Mouse (Mus musculus) heart, embryonic 13.5 days (tissue): Measurements from ENCODE around the gene Ivd. TPM values are rescaled to one million over a fixed set of nuclear protein-coding genes. Genes with fewer than 3 reads are reported as not detected.
A peak's percentile ranks its signal among the peaks of the same experiment; 100 is the strongest.

ENCODE experiments used
- ATAC-seq: fragments of 200-750 bp; cut with Nextera tagmentation; 2 replicates; pipeline ENCODE4 v1.8.0; 2017; ENCODE audit warnings: moderate TSS enrichment; ENCODE audit not compliant: insufficient number of reproducible peaks, low FRiP score, low TSS enrichment; ENCODE audit errors: extremely low read depth
- H3K27ac ChIP-seq: fragments of 300-500 bp; sonication (generic); replicated peaks from 2 replicates; pipeline ENCODE4 v1.5.1; 2015; ENCODE audit warnings: moderate library complexity, mild to moderate bottlenecking, inconsistent platforms
- H3K27me3 ChIP-seq: fragments of 300-500 bp; sonication (generic); replicated peaks from 2 replicates; pipeline ENCODE4 v1.6.1; 2015; ENCODE audit warnings: mild to moderate bottlenecking, inconsistent platforms
- H3K36me3 ChIP-seq: fragments of 300-500 bp; sonication (generic); 2 replicates; pipeline ENCODE4 v1.6.1; 2015; ENCODE audit warnings: mild to moderate bottlenecking, inconsistent platforms
- H3K4me1 ChIP-seq: fragments of 300-500 bp; sonication (generic); 2 replicates; pipeline ENCODE4 v1.6.1; 2015; ENCODE audit warnings: inconsistent platforms
- H3K4me2 ChIP-seq: fragments of 300-500 bp; sonication (generic); 2 replicates; pipeline ENCODE4 v1.6.1; 2015; ENCODE audit warnings: inconsistent platforms, mild to moderate bottlenecking, moderate library complexity
- H3K4me3 ChIP-seq: fragments of 300-500 bp; sonication (generic); 2 replicates; pipeline ENCODE4 v1.5.1; 2015; ENCODE audit warnings: moderate library complexity, mild to moderate bottlenecking, inconsistent platforms
- H3K9ac ChIP-seq: fragments of 300-500 bp; sonication (generic); 2 replicates; pipeline ENCODE4 v1.6.1; 2015; ENCODE audit warnings: inconsistent platforms, mild to moderate bottlenecking, moderate library complexity
- H3K9me3 ChIP-seq: fragments of 300-500 bp; sonication (generic); 2 replicates; pipeline ENCODE4 v1.6.1; 2016; ENCODE audit warnings: inconsistent platforms
- WGBS: fragments of 180-500 bp; shearing (Covaris S2); methylation state at CpG from one replicate; pipeline ENCODE4 v1.1.7; 2015; ENCODE audit warnings: mixed read lengths; 5-methylcytosine and 5-hydroxymethylcytosine counted together
- polyA plus RNA-seq: library from polyadenylated mRNA; unstranded; fragments of >200 nt; fragmentation: Nextera tagmentation; extraction: Ambion mirVana; gene quantifications from 2 replicates; pipeline ENCODE4 v1.2.1, GENCODE M21; 2015

The Ivd gene
- polyA plus RNA-seq, 1 experiment from 2014 or later, result 69.9 TPM

DNA sequence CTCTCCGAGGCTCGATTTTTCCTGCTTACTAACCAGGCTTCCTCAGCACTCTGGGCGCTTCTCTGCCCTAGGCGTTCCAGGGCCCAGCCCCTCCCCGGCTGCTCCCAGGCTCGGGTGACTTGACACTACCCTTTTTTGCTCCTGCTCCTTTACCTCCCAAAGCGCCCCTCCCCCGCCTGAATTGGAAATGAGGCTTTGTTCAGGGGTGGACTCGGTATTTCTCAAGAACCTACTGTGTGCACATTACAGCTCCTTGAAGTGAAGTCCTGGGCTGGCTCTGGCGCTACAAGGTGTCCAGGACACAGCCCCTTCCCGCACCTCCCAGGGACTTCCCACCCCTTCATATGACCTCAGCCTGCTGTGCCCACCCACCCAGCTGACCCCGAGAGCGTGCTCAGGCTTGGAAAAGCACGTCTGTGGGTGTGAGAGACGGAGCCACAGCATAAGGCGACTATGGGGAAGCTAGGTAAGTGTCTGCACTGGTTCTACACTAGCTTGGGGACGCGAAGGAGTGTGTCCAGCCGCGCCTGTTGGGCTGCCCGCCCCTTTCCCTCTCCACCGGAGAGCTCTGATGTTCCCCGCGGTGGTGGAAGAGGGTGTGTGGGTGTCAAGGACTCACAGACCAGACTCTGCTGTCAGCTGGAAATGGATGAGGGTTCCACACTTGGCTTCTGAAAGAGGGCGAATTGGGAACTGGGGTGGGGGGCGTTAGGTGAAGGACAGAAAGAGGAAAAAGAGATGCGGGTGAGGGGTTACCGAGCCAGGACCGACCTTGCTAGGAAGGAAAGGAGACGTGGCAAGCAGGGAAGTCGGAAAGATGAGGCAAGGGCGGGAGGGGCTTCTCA, 38.4 kb downstream of the Ivd start, which contains the start of gene Bahd1:
Gene Bahd1, plus strand, starts transcription at position 397 of the 845 bp plus-strand sequence.
- WGBS, result under 1% methylated on average over 32 of the region's 32 CpGs
- H3K4me2 ChIP-seq, result peak within 1 kb of the TSS; percentile 99
- peaks cover 63% of the 10 kb centered on the region for H3K27me3 ChIP-seq
- peak within 1 kb of the TSS; percentile 79 for H3K9ac ChIP-seq
- no peaks in the 10 kb centered on the region for H3K36me3 ChIP-seq
- ATAC-seq, result no peak
- peaks cover 60% of the 10 kb centered on the region for H3K4me1 ChIP-seq
- no peak within 1 kb of the TSS for H3K27ac ChIP-seq
- H3K4me3 ChIP-seq, result peak within 1 kb of the TSS; percentile 94
- no peaks in the 10 kb centered on the region for H3K9me3 ChIP-seq

DNA sequence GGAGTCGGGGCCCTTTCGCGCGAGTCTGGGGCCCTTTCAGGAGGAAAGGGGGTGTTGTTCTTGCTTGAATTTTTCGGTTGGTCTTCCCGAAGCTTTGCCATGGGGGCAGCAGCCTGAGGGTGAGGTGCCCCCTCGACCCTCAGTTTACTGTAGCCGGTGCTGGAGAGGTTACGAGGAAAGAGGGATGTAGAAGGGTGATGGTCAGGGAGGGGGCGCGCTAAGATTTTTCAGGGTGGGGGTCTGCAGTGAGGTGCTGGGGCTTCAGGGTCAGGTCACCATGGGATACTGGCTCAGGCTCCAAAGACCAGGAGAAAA, 39.0 kb downstream of the Ivd start:
- peaks cover 57% of the 10 kb centered on the region for H3K27me3 ChIP-seq
- peak overlapping the region; percentile 79 for H3K9ac ChIP-seq
- H3K27ac ChIP-seq, result no peak overlapping the region
- WGBS, result under 1% methylated on average over 11 of the region's 11 CpGs
- peaks cover 59% of the 10 kb centered on the region for H3K4me1 ChIP-seq
- H3K4me3 ChIP-seq, result peak overlapping the region; percentile 94
- peak overlapping the region; percentile 99 for H3K4me2 ChIP-seq
- no peak for ATAC-seq
- H3K36me3 ChIP-seq, result no peaks in the 10 kb centered on the region
- H3K9me3 ChIP-seq, result no peaks in the 10 kb centered on the region

DNA sequence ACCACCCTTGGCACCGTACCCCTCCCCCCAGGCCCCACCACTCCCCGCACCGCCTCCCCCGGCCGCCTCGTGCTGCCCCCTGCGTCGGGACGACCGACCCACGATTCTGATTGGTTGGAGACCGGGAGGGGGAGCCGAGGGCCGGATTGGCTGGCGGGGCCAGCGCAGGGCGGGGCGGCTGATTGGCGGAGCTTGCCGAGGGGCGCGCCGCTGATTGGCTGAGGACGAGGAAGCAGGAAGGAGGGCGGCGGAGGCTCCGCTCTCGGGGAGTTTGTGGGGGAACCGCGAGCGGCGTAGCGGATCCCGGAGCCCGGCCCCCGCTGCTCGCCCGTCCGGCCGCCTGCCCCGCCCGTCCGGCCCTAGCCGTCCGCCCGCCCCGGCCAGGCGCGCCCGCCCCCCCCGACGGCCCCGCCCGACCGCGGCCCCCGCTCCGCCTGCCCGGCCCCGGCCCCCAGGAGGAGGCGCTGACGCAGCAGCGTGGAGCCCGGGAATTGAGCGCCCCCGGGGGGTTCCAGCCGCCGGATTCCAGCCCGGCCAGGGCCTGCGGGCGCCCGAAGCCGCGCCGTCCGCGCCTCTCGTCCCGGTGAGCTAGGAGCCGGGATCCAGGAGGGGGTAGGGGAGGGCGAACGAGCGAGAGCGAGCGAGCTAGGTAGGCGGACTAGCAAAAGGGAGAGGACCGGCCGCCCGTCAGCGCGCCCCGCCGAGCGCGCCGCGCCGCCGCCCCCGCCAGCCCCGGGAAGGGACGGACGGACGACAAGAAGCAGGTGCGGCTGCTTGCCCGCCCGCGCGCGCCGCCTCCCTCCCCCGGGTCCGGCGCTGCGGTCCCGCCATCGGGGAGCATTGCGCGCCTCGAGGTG, 39.6 kb downstream of the Ivd start:
- Histone ChIP-seq H3K4me1 (peaks cover 53% of the 10 kb centered on the region), H3K36me3 (no peaks in the 10 kb centered on the region), H3K9me3 (no peaks in the 10 kb centered on the region), H3K27me3 (peaks cover 51% of the 10 kb centered on the region), H3K4me3 (peak overlapping the region; percentile 94), H3K9ac (peak overlapping the region; percentile 93), H3K27ac (peak overlapping the region; percentile 83), H3K4me2 (peak overlapping the region; percentile 99)
- ATAC-seq, result peak; percentile 86
- under 1% methylated on average over 66 of the region's 120 CpGs for WGBS

DNA sequence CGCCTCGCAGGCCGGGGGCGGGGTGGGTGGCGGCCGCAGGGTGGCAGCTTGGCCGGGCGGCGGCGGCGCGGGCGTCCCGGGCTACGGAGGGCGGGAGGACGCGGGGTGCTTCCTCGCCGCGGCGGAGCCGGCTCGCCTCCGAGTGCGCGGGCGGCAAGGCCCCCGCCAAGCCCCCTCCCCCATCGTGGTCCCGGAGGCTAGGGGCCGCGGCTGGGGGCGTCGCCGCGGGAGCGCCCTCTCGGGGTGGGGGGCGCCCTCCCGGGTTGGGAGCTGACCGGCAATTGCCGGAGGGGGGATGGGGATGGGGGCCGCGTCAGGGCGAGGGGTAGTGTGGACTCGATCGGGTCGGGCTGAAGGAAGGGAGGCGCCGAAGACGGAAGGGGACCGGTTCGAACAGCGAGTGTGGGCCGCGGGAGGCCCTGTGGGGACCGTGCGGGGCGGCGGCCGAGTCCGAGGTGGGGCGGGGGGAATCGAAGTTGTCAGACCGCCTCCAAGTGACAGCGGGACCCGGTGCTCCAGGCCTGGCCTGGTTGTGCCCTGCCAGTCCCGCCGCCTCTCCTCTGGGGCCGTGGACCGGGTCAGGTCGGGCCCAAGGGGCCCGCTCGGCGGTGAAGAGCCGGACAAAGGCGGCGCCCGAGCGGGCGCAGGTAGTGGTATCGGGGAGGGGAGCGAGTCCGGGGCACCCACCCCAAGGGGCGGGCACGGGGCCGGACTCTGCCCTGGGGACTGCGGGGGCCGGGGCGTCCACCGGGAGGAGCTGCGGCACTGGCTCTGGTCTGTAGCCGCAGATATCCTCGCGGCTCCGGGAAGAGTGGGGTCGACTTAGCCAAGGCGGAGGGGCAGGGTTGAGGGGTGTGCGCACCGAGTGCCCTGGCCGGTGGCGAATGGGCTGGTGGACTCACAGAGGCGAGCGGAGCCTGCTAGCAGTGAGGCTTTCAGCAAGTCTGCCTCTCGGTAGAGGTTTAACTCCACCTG, 40.6 kb downstream of the Ivd start:
- H3K4me1 ChIP-seq, result peaks cover 48% of the 10 kb centered on the region
- peak; percentile 8 for ATAC-seq
- H3K27ac ChIP-seq, result peak overlapping the region; percentile 83
- WGBS, result under 1% methylated on average over 95 of the region's 106 CpGs
- peak overlapping the region; percentile 94 for H3K4me3 ChIP-seq
- H3K4me2 ChIP-seq, result peak overlapping the region; percentile 99
- H3K9ac ChIP-seq, result peak overlapping the region; percentile 93
- peaks cover 41% of the 10 kb centered on the region for H3K27me3 ChIP-seq
- H3K9me3 ChIP-seq, result no peaks in the 10 kb centered on the region
- H3K36me3 ChIP-seq, result no peaks in the 10 kb centered on the region

DNA sequence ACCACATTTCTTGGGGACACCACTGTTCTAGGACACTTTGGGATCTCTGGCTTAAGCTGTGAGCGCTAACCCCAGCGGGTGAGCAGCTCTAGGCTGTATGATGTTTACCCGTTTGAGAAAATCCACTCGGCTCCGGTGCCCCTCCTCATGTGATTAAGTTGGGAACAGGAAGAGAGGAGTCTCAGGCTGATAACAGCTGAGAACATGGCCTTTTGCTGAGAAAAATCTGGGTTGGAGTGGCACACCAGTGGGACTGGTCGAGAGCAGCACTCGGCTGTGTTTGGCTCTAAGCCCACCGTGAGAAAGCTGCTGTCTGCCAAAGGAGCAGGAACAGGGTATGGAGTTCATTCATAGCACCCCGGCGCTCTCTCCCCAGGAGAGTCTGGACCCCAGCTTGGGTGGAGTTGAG, 41.6 kb downstream of the Ivd start:
- no peak for ATAC-seq
- Histone ChIP-seq H3K4me3 (peak overlapping the region; percentile 94), H3K9me3 (no peaks in the 10 kb centered on the region), H3K4me1 (peaks cover 42% of the 10 kb centered on the region), H3K27ac (peak overlapping the region; percentile 25; the same call in 1 of the 2 replicates), H3K27me3 (peaks cover 31% of the 10 kb centered on the region), H3K4me2 (peak overlapping the region; percentile 99), H3K36me3 (no peaks in the 10 kb centered on the region), H3K9ac (peak overlapping the region; percentile 93)
- 11% methylated on average over 10 of the region's 10 CpGs for WGBS

DNA sequence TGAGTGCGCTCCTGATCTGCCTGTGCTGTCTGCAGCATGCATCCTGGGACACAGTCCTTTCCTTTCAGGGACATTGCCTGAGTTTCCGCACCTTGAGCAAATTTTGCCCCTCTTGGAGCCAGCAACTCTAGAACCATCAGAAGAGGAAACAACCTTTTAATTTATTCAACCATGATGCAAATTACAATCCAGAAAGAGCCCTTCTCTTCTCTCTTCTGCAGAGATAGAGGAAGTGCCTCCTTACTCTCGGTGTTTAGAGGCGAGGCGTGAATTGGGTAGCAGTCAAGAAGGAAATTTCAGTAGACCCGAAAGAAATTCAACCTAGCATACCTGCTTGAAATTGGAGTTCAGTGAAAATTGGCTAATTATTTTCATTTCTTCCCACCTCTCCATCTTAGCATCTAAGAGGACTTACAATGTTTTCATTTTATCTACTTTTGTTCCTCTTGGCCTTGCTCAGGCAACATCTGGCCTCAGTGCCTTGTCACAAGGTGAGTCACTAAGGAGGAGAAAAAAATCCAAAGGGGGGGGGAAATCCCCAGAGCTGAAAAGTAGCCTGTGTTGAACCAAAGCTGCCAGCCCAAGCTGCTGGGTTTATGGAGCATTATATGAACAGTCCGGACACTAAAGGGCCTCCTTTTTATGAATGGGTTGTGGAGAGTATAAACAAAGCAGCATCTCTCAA, 43.8 kb downstream of the Ivd start:
- Histone ChIP-seq H3K27ac (no peak overlapping the region), H3K36me3 (no peaks in the 10 kb centered on the region), H3K27me3 (peaks cover 9% of the 10 kb centered on the region), H3K4me2 (no peak overlapping the region), H3K9ac (no peak overlapping the region), H3K4me3 (no peak overlapping the region), H3K4me1 (peaks cover 33% of the 10 kb centered on the region), H3K9me3 (no peaks in the 10 kb centered on the region)
- no peak for ATAC-seq
- 85% methylated on average over 7 of the region's 7 CpGs for WGBS

DNA sequence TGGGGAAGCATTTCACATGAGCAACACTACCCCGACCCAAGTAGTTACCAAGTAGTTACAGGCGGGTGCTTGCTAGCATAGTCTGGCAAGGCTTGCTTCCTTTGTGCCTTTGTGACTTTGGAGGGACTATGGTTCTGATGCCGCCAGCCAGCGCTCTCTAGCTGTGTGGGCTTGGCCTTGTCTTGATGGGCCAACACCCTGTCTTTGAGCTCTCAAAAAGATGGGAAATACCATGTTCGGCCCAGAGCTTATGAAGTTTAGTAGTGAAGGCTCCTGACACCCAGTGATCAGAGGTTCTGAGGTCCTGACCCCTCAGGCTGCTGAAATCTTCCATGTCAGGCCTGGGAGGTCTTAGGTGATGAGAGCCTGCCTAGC, 44.4 kb downstream of the Ivd start:
- H3K4me2 ChIP-seq, result no peak overlapping the region
- H3K36me3 ChIP-seq, result no peaks in the 10 kb centered on the region
- WGBS, result 87% methylated on average over 5 of the region's 5 CpGs
- ATAC-seq, result no peak
- no peak overlapping the region for H3K4me3 ChIP-seq
- peaks cover 30% of the 10 kb centered on the region for H3K4me1 ChIP-seq
- H3K27ac ChIP-seq, result no peak overlapping the region
- peaks cover 6% of the 10 kb centered on the region; the same call in 1 of the 2 replicates for H3K27me3 ChIP-seq
- H3K9me3 ChIP-seq, result no peaks in the 10 kb centered on the region
- H3K9ac ChIP-seq, result no peak overlapping the region

DNA sequence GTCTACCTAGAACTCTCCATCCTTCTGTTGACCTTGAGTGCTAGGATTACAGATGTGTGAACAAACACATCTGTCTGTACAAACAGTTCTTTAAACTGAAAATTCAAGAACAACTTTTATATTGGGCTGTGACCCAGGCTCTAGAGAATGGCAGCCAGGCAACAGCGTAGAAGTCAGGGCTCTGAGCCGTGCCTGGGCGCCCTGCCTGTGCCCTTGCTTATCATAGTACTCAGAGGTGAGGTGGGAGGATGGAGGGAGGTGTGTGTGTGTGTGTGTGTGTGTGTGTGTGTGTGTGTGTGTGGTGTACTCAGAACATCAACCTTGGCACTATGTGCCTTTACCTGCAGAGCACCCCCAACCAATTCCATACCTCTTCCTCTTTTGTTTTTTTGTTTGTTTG, 46.0 kb downstream of the Ivd start:
- Histone ChIP-seq H3K9ac (no peak overlapping the region), H3K27me3 (peaks cover 6% of the 10 kb centered on the region; the same call in 1 of the 2 replicates), H3K4me3 (no peak overlapping the region), H3K36me3 (no peaks in the 10 kb centered on the region), H3K9me3 (no peaks in the 10 kb centered on the region), H3K4me2 (no peak overlapping the region), H3K27ac (no peak overlapping the region), H3K4me1 (peaks cover 33% of the 10 kb centered on the region)
- 74% methylated on average over 3 of the region's 3 CpGs for WGBS
- ATAC-seq, result no peak

GRCm38 (mm10) chr2:118909151-118909550, 47.4 kb downstream of the Ivd start:
- WGBS, result 69% methylated on average over 1 of the region's 1 CpGs
- H3K27me3 ChIP-seq, result peaks cover 2% of the 10 kb centered on the region; the same call in 1 of the 2 replicates
- H3K4me2 ChIP-seq, result no peak overlapping the region
- no peak for ATAC-seq
- no peak overlapping the region for H3K27ac ChIP-seq
- no peaks in the 10 kb centered on the region for H3K36me3 ChIP-seq
- no peak overlapping the region for H3K9ac ChIP-seq
- H3K4me3 ChIP-seq, result no peak overlapping the region
- peaks cover 33% of the 10 kb centered on the region for H3K4me1 ChIP-seq
- no peaks in the 10 kb centered on the region for H3K9me3 ChIP-seq

DNA sequence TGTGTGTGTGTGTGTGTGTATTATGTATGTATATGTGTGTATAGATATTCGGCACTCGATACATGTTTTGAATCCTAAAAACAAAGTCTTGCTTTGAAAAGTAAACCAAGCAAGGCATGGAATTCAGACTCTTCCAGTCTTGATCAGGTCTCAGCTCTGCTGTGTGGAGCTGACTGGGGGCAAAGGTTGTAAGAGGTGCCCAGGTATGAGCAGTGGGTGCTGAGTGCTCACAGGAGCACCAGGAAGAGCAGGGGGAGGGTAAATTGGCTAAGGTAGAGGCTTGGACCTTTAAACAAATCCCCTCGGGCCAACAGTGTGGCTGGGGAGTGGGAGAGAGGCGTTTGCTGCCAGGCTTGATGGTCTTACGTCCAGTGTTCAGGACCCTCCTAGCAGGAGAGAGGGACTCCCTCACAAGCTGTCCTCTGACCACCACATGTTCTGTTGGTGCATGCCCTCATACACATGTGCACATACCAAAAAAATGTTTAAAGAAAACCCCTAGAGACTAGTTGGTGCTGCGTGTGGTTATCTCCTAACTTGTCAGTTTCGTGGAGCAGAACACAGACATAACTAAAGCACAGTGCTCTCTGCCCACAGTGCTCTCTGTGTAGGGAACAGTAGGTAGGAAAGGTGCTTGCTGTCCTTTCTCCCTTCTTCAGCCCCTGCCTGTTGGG, 49.0 kb downstream of the Ivd start:
- no peak overlapping the region for H3K4me3 ChIP-seq
- no peak for ATAC-seq
- H3K36me3 ChIP-seq, result no peaks in the 10 kb centered on the region
- H3K4me2 ChIP-seq, result no peak overlapping the region
- H3K27ac ChIP-seq, result no peak overlapping the region
- H3K9ac ChIP-seq, result no peak overlapping the region
- no peaks in the 10 kb centered on the region for H3K9me3 ChIP-seq
- 75% methylated on average over 7 of the region's 7 CpGs for WGBS
- no peaks in the 10 kb centered on the region for H3K27me3 ChIP-seq
- H3K4me1 ChIP-seq, result peaks cover 40% of the 10 kb centered on the region
